Mouse (Mus musculus) C2C12 (cell line): ENCODE data around the gene Stk11.

ENCODE experiments used
- CEBPB ChIP-seq: IDR thresholded peaks from one replicate; pipeline ENCODE4 v1.6.1; 2011; ENCODE audit warnings: low read depth, mild to moderate bottlenecking, control low read depth, moderate library complexity
- CTCF ChIP-seq: IDR thresholded peaks from one replicate; pipeline ENCODE4 v1.5.1; 2011; ENCODE audit not compliant: control insufficient read depth, insufficient read depth, insufficient read length
- FOSL1 ChIP-seq: IDR thresholded peaks from one replicate; pipeline ENCODE4 v1.8.0; 2011; ENCODE audit warnings: mild to moderate bottlenecking, low read length; ENCODE audit not compliant: poor library complexity, insufficient read depth, severe bottlenecking
- MAX ChIP-seq: IDR thresholded peaks from one replicate; pipeline ENCODE4 v1.6.1; 2011; ENCODE audit warnings: mild to moderate bottlenecking, control low read depth
- MYOG ChIP-seq: IDR thresholded peaks from one replicate; pipeline ENCODE4 v1.6.1; 2011; ENCODE audit not compliant: control insufficient read depth, insufficient read length; ENCODE audit errors: extremely low read depth

GRCm38 (mm10) chr10:80129846-80130245 is 14.2 kb downstream of the Stk11 start:
- TF ChIP-seq MYOG (no peak), CTCF (no peak), MAX (no peak), FOSL1 (no peak), CEBPB (no peak)
